Mouse (Mus musculus) stomach, postnatal 0 days (tissue): ENCODE measurements around the gene Tnfsfm13. TPM values are rescaled to one million over a fixed set of nuclear protein-coding genes. Genes with fewer than 3 reads are reported as not detected.

Experiments used
- ATAC-seq: fragments of 200-750 bp; cut with Nextera tagmentation; 2 replicates; pipeline ENCODE4 v1.8.0; 2017; ENCODE audit not compliant: low FRiP score, low TSS enrichment
- DNase-seq: peaks from one replicate; pipeline ENCODE4 v3.0.0-alpha.2; 2016; ENCODE audit warnings: low spot score
- H3K27ac ChIP-seq: fragments of 300-500 bp; sonication (generic); replicated peaks from 2 replicates; pipeline ENCODE4 v1.5.1; 2014; ENCODE audit warnings: mild to moderate bottlenecking, control low read depth
- H3K27me3 ChIP-seq: fragments of 300-500 bp; sonication (generic); 2 replicates; pipeline ENCODE4 v1.6.1; 2014; ENCODE audit warnings: low read length; ENCODE audit not compliant: control insufficient read depth, insufficient read depth
- H3K36me3 ChIP-seq: fragments of 300-500 bp; sonication (generic); 2 replicates; pipeline ENCODE4 v1.6.1; 2014; ENCODE audit warnings: low read length, mixed read lengths; ENCODE audit not compliant: control insufficient read depth, insufficient read depth
- H3K4me1 ChIP-seq: fragments of 300-500 bp; sonication (generic); replicated peaks from 2 replicates; pipeline ENCODE4 v1.6.1; 2014; ENCODE audit warnings: antibody characterized with exemption; ENCODE audit not compliant: control insufficient read depth, insufficient read depth
- H3K4me2 ChIP-seq: fragments of 300-500 bp; sonication (generic); replicated peaks from 2 replicates; pipeline ENCODE4 v1.6.1; 2014; ENCODE audit warnings: low read depth, mild to moderate bottlenecking, control low read depth, moderate library complexity
- H3K4me3 ChIP-seq: fragments of 300-500 bp; sonication (generic); 2 replicates; pipeline ENCODE4 v1.5.1; 2014; ENCODE audit warnings: low read depth, low read length, control low read depth
- H3K9ac ChIP-seq: fragments of 300-500 bp; sonication (generic); 2 replicates; pipeline ENCODE4 v1.6.1; 2014; ENCODE audit warnings: mild to moderate bottlenecking, low read length, control low read depth, mixed read lengths
- H3K9me3 ChIP-seq: fragments of 300-500 bp; sonication (generic); 2 replicates; pipeline ENCODE4 v1.6.1; 2016; ENCODE audit warnings: low read length; ENCODE audit not compliant: control insufficient read depth
- CTCF ChIP-seq: IDR thresholded peaks from 2 replicates; pipeline ENCODE4 v1.5.1; 2016; ENCODE audit warnings: antibody characterized with exemption, low read depth, mild to moderate bottlenecking, moderate library complexity
- EP300 ChIP-seq: optimal IDR thresholded peaks from 2 replicates; pipeline ENCODE3; 2016; ENCODE audit warnings: antibody characterized with exemption
- WGBS: fragments of 180-500 bp; shearing (Covaris S2); extraction: QIAGEN DNeasy Blood & Tissue Kit; methylation state at CpG from one replicate; pipeline ENCODE4 v1.1.7; 2014; 5-methylcytosine and 5-hydroxymethylcytosine counted together
- polyA plus RNA-seq: library from polyadenylated mRNA; unstranded; fragments of >200 nt; fragmentation: Nextera tagmentation; extraction: Ambion mirVana; gene quantifications from 2 replicates; pipeline ENCODE4 v1.2.1, GENCODE M21; 2015

Tnfsfm13 gene
- polyA plus RNA-seq, 1 experiment from 2014 or later: 4.1 TPM

GRCm38 (mm10) chr11:69680136-69680855 is 15.6 kb downstream of the Tnfsfm13 start:
- 92% methylated on average over 30 of the region's 30 CpGs for WGBS
- H3K4me3 ChIP-seq: no peak overlapping the region
- H3K27me3 ChIP-seq: no peaks in the 10 kb centered on the region
- peak overlapping the region; percentile 67 for H3K4me2 ChIP-seq
- 0 out of 2 replicates have a peak overlapping the region, but pooled peaks have one; percentile 4 for H3K9ac ChIP-seq
- H3K27ac ChIP-seq: no peak overlapping the region
- peaks cover 6% of the 10 kb centered on the region for H3K4me1 ChIP-seq
- H3K36me3 ChIP-seq: peaks cover 11% of the 10 kb centered on the region; the same call in 1 of the 2 replicates
- no peak for DNase-seq
- ATAC-seq: no peak
- no peaks in the 10 kb centered on the region for H3K9me3 ChIP-seq
- TF ChIP-seq EP300: no peak
- no peak for TF ChIP-seq CTCF

GRCm38 (mm10) chr11:69679144-69679543 is 16.8 kb downstream of the Tnfsfm13 start:
- H3K4me3 ChIP-seq: no peak overlapping the region
- H3K4me2 ChIP-seq: no peak overlapping the region
- H3K27ac ChIP-seq: no peak overlapping the region
- WGBS: 93% methylated on average over 2 of the region's 2 CpGs
- H3K4me1 ChIP-seq: 0 out of 2 replicates have a peak, but pooled peaks cover 3% of the 10 kb centered on the region
- no peaks in the 10 kb centered on the region for H3K27me3 ChIP-seq
- TF ChIP-seq CTCF: no peak
- no peak for TF ChIP-seq EP300
- no peak for DNase-seq
- no peak for ATAC-seq
- H3K36me3 ChIP-seq: peaks cover 13% of the 10 kb centered on the region
- no peak overlapping the region for H3K9ac ChIP-seq
- no peaks in the 10 kb centered on the region for H3K9me3 ChIP-seq

GRCm38 (mm10) chr11:69672211-69672706 is 23.6 kb downstream of the Tnfsfm13 start, which contains the start of gene Eif4a1:
Gene Eif4a1, minus strand, starts transcription at chr11:69672423.
- peaks cover 28% of the 10 kb centered on the region for H3K36me3 ChIP-seq
- H3K27ac ChIP-seq: peak within 1 kb of the TSS; percentile 99
- DNase-seq (peak; percentile 100), ATAC-seq (peak; percentile 96)
- peak within 1 kb of the TSS; percentile 99 for H3K4me3 ChIP-seq
- TF ChIP-seq CTCF (no peak), EP300 (peak; percentile 48)
- H3K4me1 ChIP-seq: no peaks in the 10 kb centered on the region; the same call in 1 of the 2 replicates
- peak within 1 kb of the TSS; percentile 88 for H3K4me2 ChIP-seq
- WGBS: 1% methylated on average over 36 of the region's 36 CpGs
- H3K9me3 ChIP-seq: no peaks in the 10 kb centered on the region
- H3K27me3 ChIP-seq: no peaks in the 10 kb centered on the region
- H3K9ac ChIP-seq: peak within 1 kb of the TSS; percentile 100

- Histone ChIP-seq H3K27ac (peak overlapping the region; percentile 99), H3K9me3 (no peaks in the 10 kb centered on the region), H3K9ac (peak overlapping the region; percentile 100), H3K4me3 (peak overlapping the region; percentile 99), H3K27me3 (no peaks in the 10 kb centered on the region), H3K4me1 (no peaks in the 10 kb centered on the region; the same call in 1 of the 2 replicates), H3K36me3 (peaks cover 29% of the 10 kb centered on the region), H3K4me2 (peak overlapping the region; percentile 88)
- TF ChIP-seq CTCF (no peak), EP300 (no peak)
- under 1% methylated on average over 43 of the region's 43 CpGs for WGBS
- ATAC-seq (peak; percentile 7), DNase-seq (no peak)
Observed at GRCm38 (mm10) chr11:69671726-69672124, 24.2 kb downstream of the Tnfsfm13 start.

GRCm38 (mm10) chr11:69670786-69671725 is 24.8 kb downstream of the Tnfsfm13 start:
- WGBS: under 1% methylated on average over 57 of the region's 61 CpGs
- H3K36me3 ChIP-seq: peaks cover 24% of the 10 kb centered on the region
- peak; percentile 97 for DNase-seq

More at GRCm38 (mm10) chr11:69670786-69671725, 24.8 kb downstream of the Tnfsfm13 start:
- H3K9me3 ChIP-seq: no peaks in the 10 kb centered on the region
- peak; percentile 84 for ATAC-seq
- peak overlapping the region; percentile 99 for H3K4me3 ChIP-seq
- peak overlapping the region; percentile 88 for H3K4me2 ChIP-seq
- H3K9ac ChIP-seq: peak overlapping the region; percentile 100
- H3K4me1 ChIP-seq: no peaks in the 10 kb centered on the region; the same call in 1 of the 2 replicates
- TF ChIP-seq CTCF (peak; percentile 42), EP300 (peak; percentile 91)
- peak overlapping the region; percentile 99 for H3K27ac ChIP-seq
- H3K27me3 ChIP-seq: no peaks in the 10 kb centered on the region
